Mouse (Mus musculus) MEL (cell line): Measurements from ENCODE around the gene Usp17la.
"Not testable (repeated sequence)": the region's sequence is repeated elsewhere in the genome, so short reads cannot be mapped to it uniquely, and the experiment has no call there.

Experiments
- CTCF ChIP-seq, 3 experiments: IDR thresholded peaks in 2 of 3; conservative IDR thresholded peaks in 1 of 3; 2 replicates each; pipeline ENCODE4 v1.5.1; 2011 to 2012; ENCODE audit warnings: low read length in 3 of 3, low read depth in 2 of 3, mild to moderate bottlenecking in 2 of 3, improper control_type of control experiment in 1 of 3, inconsistent platforms in 1 of 3, mixed read lengths in 1 of 3, moderate library complexity in 1 of 3; ENCODE audit not compliant: control insufficient read depth in 1 of 3, insufficient read depth in 1 of 3, poor library complexity in 1 of 3, severe bottlenecking in 1 of 3
- E2F4 ChIP-seq: IDR thresholded peaks from 2 replicates; pipeline ENCODE4 v1.6.1; 2011; ENCODE audit warnings: low read depth, low read length, improper control_type of control experiment, borderline replicate concordance
- ELF1 ChIP-seq: IDR thresholded peaks from 2 replicates; pipeline ENCODE4 v1.6.1; 2014; ENCODE audit warnings: low read depth, mild to moderate bottlenecking, inconsistent platforms, low read length, improper control_type of control experiment, moderate library complexity
- EP300 ChIP-seq, 2 experiments: IDR thresholded peaks; 2 replicates each; pipeline ENCODE4 v1.6.1; 2011; ENCODE audit warnings: improper control_type of control experiment in 2 of 2, low read length in 2 of 2, low read depth in 1 of 2, mild to moderate bottlenecking in 1 of 2
- ETS1 ChIP-seq: IDR thresholded peaks from 2 replicates; pipeline ENCODE4 v1.6.1; 2012; ENCODE audit warnings: low read depth, mild to moderate bottlenecking, inconsistent platforms, low read length, improper control_type of control experiment, moderate library complexity
- MAZ ChIP-seq: IDR thresholded peaks from 2 replicates; pipeline ENCODE4 v1.6.1; 2012; ENCODE audit warnings: low read depth, mild to moderate bottlenecking, inconsistent platforms, low read length, improper control_type of control experiment
- POLR2A ChIP-seq, 2 experiments: IDR thresholded peaks; 2 replicates each; pipeline ENCODE4 v1.6.1; 2011 to 2012; ENCODE audit warnings: low read length in 2 of 2, mild to moderate bottlenecking in 2 of 2, control low read depth in 1 of 2, improper control_type of control experiment in 1 of 2, low read depth in 1 of 2, moderate library complexity in 1 of 2; ENCODE audit not compliant: control insufficient read depth in 1 of 2, insufficient read depth in 1 of 2, poor library complexity in 1 of 2
- RAD21 ChIP-seq: IDR thresholded peaks from 2 replicates; pipeline ENCODE4 v1.6.1; 2011; ENCODE audit warnings: mild to moderate bottlenecking, low read depth, low read length, improper control_type of control experiment
- TBP ChIP-seq: IDR thresholded peaks from 2 replicates; pipeline ENCODE4 v1.8.0; 2011; ENCODE audit warnings: low read depth, low read length, improper control_type of control experiment
- ZKSCAN1 ChIP-seq: IDR thresholded peaks from 2 replicates; pipeline ENCODE4 v1.6.1; 2012; ENCODE audit warnings: low read depth, mild to moderate bottlenecking, inconsistent platforms, low read length, improper control_type of control experiment, moderate library complexity

- not testable (repeated sequence) for TF ChIP-seq CTCF (IDR thresholded peaks at IDR 0.05 in 2 of 3, conservative IDR thresholded peaks at IDR 0.05 in 1 of 3; ENCODE audit: control insufficient read depth in 1 of 3, insufficient read depth in 1 of 3, low read depth in 2 of 3, low read length in 3 of 3, poor library complexity in 1 of 3, severe bottlenecking in 1 of 3); ZKSCAN1; POLR2A (IDR thresholded peaks at IDR 0.05; ENCODE audit: control insufficient read depth in 1 of 2, insufficient read depth in 1 of 2, low read depth in 1 of 2, low read length in 2 of 2, poor library complexity in 1 of 2); TBP; EP300 (IDR thresholded peaks at IDR 0.05; ENCODE audit: low read depth in 1 of 2, low read length in 2 of 2); ETS1; E2F4; RAD21; MAZ; ELF1
These were observed 5.3 kb upstream of the Usp17la start for GRCm38 (mm10) chr7:104851546-104851945.
